Mouse (Mus musculus): Measurements from ENCODE around the gene Rasa3.

Rasa3 gene

DNA sequence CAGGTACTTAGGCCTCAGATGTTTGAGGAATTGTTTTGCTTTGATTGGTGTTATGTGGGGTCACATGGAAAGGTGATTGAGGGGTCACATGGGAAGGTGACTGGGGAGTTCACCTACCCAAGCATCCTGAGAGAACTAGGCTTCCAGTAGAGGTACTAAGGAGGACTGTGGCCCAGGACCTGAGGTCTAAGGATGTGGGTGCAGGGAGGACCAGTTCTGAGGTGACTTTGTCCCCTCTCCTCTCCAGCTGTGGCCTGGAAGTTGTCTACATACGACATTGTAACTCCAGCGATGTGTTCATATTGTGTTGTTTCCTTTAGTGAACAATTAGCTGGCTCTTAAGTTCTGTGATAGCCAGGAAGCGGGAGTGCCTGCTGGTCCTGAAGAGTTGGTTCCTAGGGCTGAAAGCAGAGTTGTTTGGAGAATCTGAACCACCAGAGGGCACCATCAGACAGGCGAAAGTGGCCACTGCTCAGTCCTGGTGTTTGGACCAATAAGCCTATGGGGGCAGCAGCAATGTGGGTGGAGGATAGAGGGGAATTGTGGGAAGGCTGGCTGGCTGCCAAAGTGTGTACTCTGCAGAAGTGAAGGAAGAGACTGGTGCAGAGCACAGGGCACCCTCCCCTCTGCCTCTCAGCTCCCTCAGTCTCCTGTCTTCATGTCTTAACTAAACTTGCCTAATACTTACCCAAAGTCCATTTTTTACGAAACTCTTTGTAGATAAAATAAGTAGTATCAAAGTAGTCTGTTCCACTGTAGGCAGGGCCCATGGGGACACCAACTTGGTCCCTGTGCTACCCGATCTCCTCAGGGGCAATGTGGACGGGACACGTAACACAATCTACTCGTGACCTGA is 126.5 kb downstream of the Rasa3 start:
- DNase-seq (ENCODE audit: low read depth): peak; percentile 51

DNA sequence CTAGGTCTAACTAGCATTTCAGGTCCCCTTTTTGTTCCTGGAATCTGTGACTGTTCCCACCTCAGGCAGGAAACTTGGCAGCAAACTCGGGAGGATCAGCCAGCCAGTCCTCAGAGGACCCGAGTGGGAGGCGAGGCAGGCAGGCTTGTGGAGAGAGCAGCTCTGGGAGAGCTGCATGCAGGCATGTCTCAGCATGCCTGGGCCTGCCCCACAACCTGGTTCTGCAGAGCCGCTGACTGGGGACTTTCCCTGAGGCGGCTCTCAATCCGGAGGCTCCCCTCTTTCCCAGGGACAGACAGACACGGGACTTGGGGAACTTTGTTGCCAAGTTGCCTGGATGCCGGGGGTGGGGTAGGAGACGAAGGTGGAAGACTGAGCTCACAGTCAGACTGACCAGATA is 128.6 kb downstream of the Rasa3 start:
- no peak for DNase-seq (ENCODE audit: low read depth)

DNA sequence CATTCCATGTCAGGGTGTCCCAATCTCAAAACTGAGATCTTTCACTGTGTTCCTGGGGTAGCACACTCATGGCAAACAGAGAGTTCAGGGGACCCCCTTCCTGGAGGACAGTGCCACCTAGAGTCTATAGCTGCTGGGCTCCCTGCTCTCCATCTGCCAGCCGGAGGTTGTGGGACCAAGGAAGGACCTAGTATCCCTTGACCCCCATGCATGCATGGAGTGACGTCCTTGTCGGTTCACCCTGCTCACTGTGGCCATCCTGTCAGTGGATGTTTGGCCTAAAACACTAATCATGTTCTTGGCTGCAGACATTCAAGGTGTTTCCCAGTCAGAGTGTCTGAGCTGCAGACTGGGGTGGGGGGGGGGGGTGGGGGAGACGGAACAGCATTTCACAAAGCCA is 129.2 kb downstream of the Rasa3 start:
- no peak for DNase-seq (ENCODE audit: low read depth)

DNA sequence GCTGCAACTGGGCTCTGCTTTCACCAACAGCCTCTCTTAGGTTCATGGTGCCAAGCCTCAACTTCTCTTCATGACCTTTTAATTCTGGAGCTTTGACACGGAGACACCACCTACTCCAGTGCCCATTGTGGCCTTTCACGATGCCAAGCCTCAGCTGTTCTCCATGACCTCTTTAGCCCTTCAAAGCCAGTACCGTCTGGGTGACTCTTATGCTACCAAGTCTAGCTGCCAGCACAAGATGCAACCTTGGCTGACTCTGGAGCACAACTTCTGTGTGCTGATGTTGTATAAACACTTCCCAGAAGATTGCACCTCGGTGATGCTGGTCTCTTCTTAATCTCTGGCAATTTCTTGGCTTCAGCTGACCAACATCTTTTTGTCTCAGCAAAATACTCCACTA is 131.0 kb downstream of the Rasa3 start:
- no peak for DNase-seq (ENCODE audit: low read depth)

DNA sequence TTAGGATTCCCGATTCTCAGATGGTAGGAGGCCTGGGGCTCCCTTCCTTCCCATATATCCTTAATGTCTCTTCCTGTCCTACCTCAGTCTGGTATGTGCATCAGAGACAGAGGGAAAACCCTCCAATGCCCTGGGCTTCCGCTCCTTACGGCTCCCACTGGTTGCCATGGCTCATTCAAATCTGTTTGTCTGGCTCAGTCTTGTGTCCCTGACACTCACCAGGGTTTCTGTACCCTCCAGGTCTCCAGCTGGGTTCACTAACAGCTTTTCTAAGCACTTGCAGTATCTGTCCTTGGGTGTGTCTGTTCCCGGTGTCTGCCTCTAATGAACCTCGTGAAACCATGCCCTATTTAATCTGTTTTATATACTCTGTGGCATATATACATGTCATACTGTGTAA is 135.9 kb downstream of the Rasa3 start:
- DNase-seq (ENCODE audit: low read depth): no peak

DNA sequence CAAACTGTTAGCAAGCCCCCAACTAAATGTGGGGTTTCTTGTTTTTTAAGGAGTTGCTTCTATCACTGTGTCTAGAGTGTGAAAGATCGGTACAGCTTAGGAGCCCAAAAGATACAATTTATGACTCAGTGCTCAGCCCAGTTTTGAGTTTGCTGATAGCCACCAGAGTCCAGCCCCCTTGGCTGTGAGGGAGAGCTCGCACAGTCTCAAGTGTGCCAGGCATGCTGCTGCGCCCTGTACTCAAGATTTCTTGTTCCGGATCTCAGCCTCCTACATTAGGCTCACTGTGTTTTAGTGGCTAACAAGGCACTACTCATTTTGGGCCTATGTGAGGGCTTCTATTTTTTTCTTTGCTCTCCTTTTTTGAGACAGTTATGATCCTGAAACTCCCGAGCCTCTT is 137.3 kb downstream of the Rasa3 start:
- no peak for DNase-seq (ENCODE audit: low read depth)

DNA sequence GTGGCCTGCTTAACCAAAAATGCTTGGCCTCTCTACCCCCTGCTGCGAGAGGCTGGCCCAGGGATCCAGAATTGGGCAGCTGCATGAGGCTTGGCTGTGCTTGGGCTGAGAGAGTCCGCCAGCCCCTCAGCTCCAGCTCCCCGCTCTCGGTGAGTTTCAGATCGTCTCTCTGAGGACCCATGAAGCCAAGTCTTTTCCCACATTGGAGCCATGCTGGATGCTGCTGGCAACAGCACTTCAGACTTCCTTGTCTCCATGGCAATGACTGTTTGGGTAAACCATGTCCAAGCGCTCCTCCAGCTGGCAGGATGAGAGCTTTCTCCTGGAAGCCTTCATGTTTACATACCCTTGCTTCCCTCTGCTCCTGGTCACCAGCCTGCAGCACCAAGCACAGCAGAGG is 138.6 kb downstream of the Rasa3 start:
- DNase-seq (ENCODE audit: low read depth): no peak

DNA sequence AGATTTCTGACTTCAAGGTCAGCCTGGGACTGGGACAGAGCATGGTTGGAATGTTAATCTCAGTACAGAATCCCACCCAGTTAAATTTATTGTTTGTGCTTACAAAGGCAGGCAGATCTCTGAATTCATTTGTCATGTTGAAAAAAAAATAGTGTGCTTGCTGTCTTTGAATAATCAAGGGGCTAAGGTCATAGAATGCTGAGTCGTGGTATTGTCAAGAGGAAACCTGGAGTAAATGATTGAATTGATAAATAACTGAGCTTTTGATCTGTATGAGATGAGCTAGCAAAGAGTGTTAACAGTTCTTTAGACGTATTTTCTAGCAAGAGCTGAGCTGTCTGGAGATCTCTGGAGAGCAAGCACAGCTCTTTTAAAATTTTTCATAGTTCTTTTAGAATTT is 140.3 kb downstream of the Rasa3 start:
- no peak for DNase-seq (ENCODE audit: low read depth)

DNA sequence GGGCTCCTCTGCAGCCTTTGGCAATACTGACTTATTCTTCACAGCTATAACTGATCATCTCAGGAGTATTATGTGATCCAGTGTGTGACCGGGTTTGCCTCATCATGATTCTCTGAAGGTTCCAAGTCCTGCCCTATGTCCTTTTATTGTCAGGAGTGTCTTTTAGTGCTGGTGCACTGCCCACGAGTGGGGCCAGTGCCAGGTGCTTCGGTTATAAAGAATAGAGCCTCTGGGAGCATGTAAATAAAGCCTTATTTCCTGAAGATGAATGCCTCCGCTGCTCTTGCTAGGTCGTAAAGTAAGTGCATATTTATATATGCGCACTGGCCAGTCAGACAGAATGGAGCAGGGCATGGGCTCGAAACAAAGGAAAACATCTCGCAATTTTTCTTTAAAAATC is 144.3 kb downstream of the Rasa3 start:
- DNase-seq (ENCODE audit: low read depth): no peak

DNA sequence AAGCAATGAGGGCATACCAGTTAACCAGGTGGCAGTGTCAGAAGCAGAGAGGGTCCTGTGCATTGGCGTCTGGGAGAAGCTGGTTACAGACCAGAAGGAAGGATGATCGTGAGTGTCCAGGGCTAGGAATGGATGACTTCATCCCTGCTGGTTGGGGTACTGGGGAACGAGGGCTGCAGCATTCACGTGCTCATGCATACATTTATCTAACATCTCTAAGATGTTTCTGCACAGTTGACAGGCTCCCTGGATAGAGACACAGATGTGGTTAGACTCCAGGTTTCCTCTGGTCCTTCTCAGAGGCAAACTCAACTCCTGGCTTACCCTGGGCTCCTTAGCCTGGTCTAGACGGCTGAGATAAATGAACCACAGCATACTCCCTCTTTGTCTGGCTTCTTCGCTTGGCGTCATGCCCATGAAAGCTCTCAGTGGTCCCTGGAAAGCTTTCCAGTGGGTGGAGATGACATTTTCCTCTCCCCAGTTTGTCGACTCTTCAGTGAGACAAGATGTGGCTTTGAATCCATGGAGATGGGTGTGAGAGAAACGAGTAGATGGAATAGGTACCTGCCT is 145.7 kb downstream of the Rasa3 start:
- no peak for DNase-seq (ENCODE audit: low read depth)

DNA sequence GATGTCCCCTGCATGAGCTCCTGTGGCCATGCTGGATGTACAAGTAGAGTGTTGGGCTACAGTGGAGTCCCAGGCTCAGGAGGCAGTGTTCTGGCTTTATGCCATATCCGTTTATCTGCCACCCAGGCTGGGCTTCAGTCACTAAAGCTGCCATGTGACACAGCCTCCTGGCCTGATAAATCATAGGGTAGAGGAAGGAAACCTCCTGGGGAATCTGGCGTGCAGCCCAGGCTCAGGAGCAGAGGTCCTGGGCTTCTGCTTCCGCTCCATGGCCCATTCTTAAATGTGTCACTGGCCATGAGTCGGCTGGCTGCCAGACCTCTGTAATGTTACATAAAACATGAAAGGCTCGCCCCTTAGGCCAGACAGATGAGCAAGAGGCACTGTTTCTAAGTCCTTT is 146.5 kb downstream of the Rasa3 start:
- no peak for DNase-seq (ENCODE audit: low read depth)

DNA sequence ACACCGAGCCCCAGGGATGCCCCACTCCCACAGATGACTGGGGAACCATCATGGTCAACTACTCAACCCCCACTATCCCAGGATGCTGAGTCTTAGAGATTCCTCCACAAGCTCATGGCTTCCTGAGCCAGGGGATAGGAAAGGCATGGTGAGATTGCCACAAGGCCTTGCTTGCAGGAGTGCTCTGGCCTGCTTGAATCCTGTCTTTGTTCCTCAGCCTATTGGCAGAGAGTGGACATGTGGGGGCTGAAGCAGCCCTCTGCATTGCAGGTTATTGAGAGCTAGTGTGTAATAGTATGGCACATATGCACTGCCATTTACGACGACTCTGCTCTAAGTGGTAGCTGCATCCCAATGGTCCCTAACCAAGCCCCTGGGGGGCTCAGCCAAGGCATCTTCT is 147.0 kb downstream of the Rasa3 start:
- no peak for DNase-seq (ENCODE audit: low read depth)

DNA sequence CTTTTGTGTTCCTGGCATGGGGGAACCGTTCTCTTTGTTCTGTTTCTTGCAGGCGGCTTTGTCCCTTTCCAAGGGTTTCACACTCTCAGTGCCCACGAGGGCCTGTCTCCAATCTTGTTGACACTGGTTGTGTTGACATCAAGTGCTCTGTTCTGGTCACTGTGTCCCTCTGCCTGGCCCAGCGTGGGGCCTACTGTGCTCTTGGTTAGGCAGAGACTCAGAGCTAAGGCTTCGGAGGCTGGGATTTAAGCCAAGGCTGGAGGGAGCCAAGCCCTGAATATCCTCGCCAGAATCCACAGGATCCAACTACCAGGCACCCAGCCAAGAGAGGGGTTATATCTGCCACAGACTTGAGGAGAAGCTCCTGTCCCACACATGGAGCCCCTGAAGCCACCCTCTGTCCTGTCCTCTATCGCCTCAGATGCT is 147.5 kb downstream of the Rasa3 start:
- DNase-seq (ENCODE audit: low read depth): no peak

DNA sequence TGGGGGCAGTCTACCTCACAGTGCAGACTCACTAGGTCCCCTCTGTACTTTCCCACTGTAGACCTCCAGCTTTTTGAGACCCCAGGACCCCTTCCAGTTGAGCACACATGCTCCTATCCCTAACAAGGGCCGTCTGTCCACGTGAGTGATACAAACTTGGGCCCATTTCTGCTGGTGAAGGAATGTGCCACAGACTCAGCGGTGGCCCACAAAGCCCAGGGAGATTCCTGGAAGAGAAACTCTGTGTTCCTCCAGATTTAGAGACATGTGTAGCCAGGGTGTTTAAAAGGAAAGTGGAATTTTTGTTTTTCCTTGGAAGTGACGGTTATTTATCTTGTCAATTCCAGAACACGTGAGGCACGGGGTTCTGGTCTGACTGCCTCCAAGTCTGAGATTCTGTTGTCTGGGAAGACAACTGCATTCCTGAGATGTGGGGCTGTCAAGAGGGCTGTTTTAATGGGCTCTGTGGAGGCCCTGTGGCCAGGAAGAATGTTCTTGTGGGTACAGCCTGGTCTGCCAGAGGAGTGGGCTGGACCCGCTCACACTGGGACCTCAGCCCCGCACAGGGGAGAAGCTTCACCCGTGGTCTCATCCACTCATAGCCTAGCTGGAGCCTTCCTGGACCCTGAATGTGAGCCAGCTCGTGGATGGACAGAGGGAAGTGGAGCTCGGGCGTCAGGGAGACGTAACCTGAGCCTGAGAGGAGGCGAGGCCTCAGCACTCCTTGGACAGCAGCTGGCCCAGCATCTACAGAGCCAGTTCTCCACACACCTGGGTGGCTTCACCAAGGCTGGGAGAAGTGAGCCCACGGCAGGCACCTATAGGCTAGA is 148.2 kb downstream of the Rasa3 start:
- no peak for DNase-seq (ENCODE audit: low read depth)

DNA sequence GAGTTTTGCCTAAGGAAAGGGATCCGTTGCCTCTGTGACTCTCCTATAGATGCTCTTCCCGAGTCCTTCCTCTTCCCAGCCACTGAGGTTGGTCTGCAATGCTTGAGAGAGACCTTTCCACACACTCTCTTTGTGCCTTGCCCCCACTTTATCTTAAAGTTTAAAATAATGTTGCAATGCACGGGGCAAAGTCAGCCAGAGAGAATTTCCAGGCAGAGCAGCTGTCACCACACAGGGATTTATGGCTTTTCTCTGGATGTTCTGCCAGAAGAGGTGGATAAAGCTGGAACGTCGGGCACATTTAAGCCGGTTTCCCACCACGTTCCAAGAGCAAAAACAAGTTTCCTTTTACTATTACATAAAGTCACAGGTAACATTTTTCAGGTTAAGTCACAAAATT is 156.0 kb downstream of the Rasa3 start:
- DNase-seq (ENCODE audit: low read depth): no peak

DNA sequence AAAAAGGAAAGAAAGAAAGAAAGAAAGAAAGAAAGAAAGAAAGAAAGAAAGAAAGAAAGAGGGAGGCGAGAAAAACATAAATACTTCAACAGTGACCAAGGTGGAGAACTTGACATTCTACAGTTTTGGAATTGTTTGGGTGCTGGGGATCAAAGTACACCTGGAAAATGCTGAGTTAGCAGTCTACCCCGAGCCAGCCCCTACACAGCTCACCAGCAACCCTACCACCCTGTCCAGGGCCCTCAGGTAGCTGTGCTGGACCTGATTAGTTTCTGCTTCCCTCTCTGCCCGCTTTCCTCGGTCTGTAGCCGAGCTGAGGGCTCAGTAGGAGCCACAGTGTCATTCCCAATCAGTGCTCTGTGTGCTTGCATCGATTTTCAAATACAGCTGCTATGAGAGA is 157.1 kb downstream of the Rasa3 start:
- DNase-seq (ENCODE audit: low read depth): no peak

DNA sequence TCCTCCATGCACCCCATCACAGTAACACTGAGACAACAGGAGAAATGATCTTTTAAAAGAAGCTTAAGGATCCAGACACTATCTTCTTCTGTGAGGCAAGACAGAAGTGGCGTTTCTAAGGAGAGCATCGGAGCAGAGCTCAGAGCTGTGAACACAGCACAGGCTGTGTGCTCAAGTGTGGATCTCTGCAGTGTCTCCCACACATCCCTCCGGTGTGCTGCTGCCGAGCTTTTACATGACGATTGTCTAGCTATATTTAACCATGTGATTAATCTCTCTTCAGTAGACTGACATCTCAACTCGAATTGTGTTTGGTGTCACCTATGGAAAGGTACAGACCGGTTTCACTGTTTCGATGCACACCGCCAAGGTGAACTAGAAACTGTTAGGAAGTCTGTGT is 157.9 kb downstream of the Rasa3 start:
- DNase-seq (ENCODE audit: low read depth): no peak

DNA sequence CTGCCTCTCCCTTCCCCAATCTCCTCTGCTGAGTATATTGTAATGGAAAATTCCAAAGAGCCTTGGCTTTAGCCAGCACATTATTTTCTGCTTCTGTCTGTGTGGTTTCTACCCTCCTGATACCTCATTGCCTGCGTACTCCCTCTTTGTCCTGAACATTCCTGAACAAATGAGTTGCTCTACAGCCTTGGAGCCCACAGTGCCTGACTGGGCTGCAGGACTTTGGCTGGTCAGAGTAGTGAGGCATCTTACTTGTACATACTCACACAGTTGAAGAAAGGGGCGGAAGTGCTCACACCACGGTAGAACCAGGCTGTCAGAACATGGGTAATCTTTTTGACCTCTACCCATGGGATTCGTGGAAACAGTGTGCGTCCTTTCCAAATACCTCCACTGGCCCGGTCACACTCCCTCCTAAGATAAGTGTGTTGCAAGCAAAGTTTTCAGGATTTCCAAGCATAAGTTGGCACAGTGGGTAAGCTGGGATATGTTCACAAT is 160.1 kb downstream of the Rasa3 start:
- DNase-seq (ENCODE audit: low read depth): no peak

Measured in c-Kit-positive CD71-positive TER-119-negative erythroid progenitor cells, embryonic 14.5 days (primary cell).